Mouse (Mus musculus): Measurements from ENCODE around the gene Rhbdf1.

GRCm38 (mm10) chr11:32194086-32194485, 28.0 kb downstream of the Rhbdf1 start:
- no peak for TF ChIP-seq CTCF (IDR thresholded peaks at IDR 0.05; ENCODE audit: control insufficient read depth, insufficient read depth, insufficient read length)
- TF ChIP-seq USF1 (IDR thresholded peaks at IDR 0.05; ENCODE audit: low read depth): no peak
- TF ChIP-seq MYOG (IDR thresholded peaks at IDR 0.05; ENCODE audit: control insufficient read depth, extremely low read depth, insufficient read length): no peak
